Mouse (Mus musculus) macrophage (primary cell): ENCODE results near the gene Iqck. TPM values are rescaled to one million over a fixed set of nuclear protein-coding genes. Genes with fewer than 3 reads are reported as not detected.

Experiments
- H3K27ac ChIP-seq: fragments of 350-480 bp; formaldehyde crosslinking; 2 replicates; pipeline ENCODE4 v1.9.0; 2021
- H3K36me3 ChIP-seq: fragments of 350-480 bp; formaldehyde crosslinking; 2 replicates; pipeline ENCODE4 v1.9.0; 2021; ENCODE audit errors: inconsistent target
- H3K4me3 ChIP-seq: fragments of 350-480 bp; formaldehyde crosslinking; 2 replicates; pipeline ENCODE4 v1.9.0; 2021; ENCODE audit errors: inconsistent target
- H3K79me2 ChIP-seq: fragments of 350-480 bp; formaldehyde crosslinking; 2 replicates; pipeline ENCODE4 v1.9.0; 2021; ENCODE audit errors: inconsistent target
- WGBS: methylation state at CpG from one replicate; pipeline ENCODE4 v1.1.7; 2026; ENCODE audit warnings: inconsistent platforms; ENCODE audit not compliant: missing documents; 5-methylcytosine and 5-hydroxymethylcytosine counted together
- polyA plus RNA-seq: library from polyadenylated mRNA; stranded (reverse); fragments of 250-400 nt; gene quantifications from 3 replicates; pipeline ENCODE4 v1.2.4, GENCODE M21; 2018; ENCODE audit warnings: inconsistent platforms
- total RNA-seq, 78 experiments: library from RNA; depleted of rRNA; stranded (reverse); fragments of 250-400 nt; gene quantifications; 1 replicate in 9 of 78; 2 replicates in 24 of 78; 3 replicates in 43 of 78; 4 replicates in 2 of 78; pipeline ENCODE4 v1.2.4; 2018; ENCODE audit warnings: inconsistent platforms in 56 of 78

The Iqck gene
- 10 to 100 TPM in 1 of 26 experiments, 1 to 10 TPM in 25; 1.0 to 11.0 (median 3.6) TPM for total RNA-seq (2018; cell fraction: chromatin; rRNA removed)
- 1 to 10 TPM; 1.0 to 2.3 (median 1.9) TPM for total RNA-seq (2018; cell fraction: cytosol; rRNA removed)
- total RNA-seq (2018; cell fraction: nucleus; rRNA removed), result 1 to 10 TPM in 25 of 26 experiments, under 1 TPM in 1; 0.90 to 9.9 (median 2.1) TPM
- 1.2 to 2.7 TPM (median 1.6 TPM) in 3 replicates for polyA plus RNA-seq

DNA sequence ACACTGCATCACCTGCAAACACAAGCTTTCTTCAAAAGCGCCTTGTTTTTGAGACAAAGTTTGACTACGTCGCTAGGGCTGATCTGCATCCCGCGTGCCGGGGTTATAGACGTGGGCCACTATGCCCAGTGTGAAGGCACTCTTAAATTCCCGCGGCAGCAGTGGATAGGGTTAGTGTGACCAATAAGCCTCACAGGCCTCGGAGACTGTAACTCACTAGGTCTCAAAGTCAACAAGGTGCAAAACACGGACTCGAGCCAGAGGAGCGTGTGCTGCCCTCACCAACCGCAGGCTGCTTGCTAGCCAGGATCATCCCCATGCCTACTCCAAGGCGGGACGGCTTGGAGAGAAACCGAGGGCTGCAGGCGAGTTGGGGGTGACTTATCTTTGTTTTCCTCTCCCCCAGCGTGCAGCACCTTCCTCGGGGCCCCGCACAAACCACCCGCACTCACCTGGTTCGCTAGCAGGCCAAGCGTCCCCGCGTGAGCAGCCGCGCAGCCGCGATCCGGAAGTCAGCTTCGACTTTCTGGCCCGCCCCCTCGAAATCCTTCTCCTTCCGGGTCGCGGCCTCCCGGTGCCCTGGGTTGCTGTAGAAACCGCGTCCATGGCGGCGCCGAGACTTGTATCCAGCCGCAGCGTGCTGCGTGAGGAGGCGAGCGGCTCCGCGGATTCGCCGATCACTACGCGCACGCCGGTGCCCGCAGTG is at the start of gene Iqck:
Gene Iqck, plus strand, starts transcription at position 582 of the 706 bp plus-strand sequence.
- Histone ChIP-seq H3K79me2 (peaks cover 38% of the 10 kb centered on the region), H3K4me3 (peak within 1 kb of the TSS; percentile 90), H3K27ac (peak within 1 kb of the TSS; percentile 41)

GRCm38 (mm10) chr7:118806631-118807411 is 48.7 kb upstream of the Iqck start:
- no peak overlapping the region for H3K4me3 ChIP-seq
- no peak overlapping the region for H3K27ac ChIP-seq
- WGBS, result 95% methylated on average over 14 of the region's 16 CpGs
- peaks cover 67% of the 10 kb centered on the region for H3K36me3 ChIP-seq
- H3K79me2 ChIP-seq, result no peaks in the 10 kb centered on the region

More for the DNA sequence above, at the start of gene Iqck:
- H3K36me3 ChIP-seq, result peaks cover 10% of the 10 kb centered on the region; the same call in 1 of the 2 replicates
- WGBS, result 2% methylated on average over 48 of the region's 57 CpGs

GRCm38 (mm10) chr7:118807899-118808298 is 47.7 kb upstream of the Iqck start:
- Histone ChIP-seq H3K27ac (no peak overlapping the region), H3K36me3 (peaks cover 66% of the 10 kb centered on the region), H3K4me3 (no peak overlapping the region), H3K79me2 (no peaks in the 10 kb centered on the region)
- WGBS, result 87% methylated on average over 7 of the region's 8 CpGs

DNA sequence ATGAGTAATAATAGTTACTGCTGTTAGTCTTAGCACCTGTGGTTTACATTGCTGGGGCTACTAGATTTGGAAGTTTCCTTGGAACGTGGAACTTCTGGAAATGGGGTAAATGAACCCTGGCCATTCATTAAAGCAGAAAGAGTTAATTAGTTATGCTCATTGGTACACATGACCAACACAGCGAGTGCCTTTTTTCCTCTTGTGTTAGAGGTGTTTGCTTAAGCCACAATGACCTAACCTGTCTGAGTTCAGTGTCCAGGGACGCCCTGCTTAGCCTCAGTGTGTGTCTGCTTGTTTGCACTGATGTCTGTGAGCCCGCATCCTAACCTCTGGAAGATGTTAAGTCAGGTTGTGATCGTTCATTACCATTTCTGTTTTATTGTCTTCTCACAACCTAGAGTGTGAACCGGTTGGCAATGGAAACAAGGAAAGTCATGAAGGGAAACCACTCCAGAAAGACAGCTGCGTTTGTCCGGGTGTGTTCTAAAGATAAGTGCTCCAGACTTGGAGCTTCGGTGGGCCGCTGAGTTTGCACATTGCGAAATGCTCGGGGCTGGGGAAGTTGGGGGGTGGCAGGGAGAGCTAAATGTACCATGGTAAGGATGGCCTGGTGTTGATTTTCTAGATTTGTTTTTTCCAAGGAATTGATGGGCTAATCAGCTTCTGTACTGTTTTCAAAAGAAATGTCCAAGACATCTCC is 44.0 kb upstream of the Iqck start:
- H3K4me3 ChIP-seq, result no peak overlapping the region
- H3K27ac ChIP-seq, result no peak overlapping the region
- WGBS, result 50% methylated on average over 12 of the region's 12 CpGs
- no peaks in the 10 kb centered on the region for H3K79me2 ChIP-seq
- peaks cover 62% of the 10 kb centered on the region for H3K36me3 ChIP-seq

GRCm38 (mm10) chr7:118813592-118813991 is 42.0 kb upstream of the Iqck start:
- no peak overlapping the region for H3K4me3 ChIP-seq
- no peak overlapping the region for H3K27ac ChIP-seq
- H3K79me2 ChIP-seq, result no peaks in the 10 kb centered on the region
- H3K36me3 ChIP-seq, result peaks cover 64% of the 10 kb centered on the region
- 92% methylated on average over 4 of the region's 4 CpGs for WGBS

GRCm38 (mm10) chr7:118816275-118816674 is 39.3 kb upstream of the Iqck start:
- no peak overlapping the region for H3K4me3 ChIP-seq
- no peaks in the 10 kb centered on the region for H3K79me2 ChIP-seq
- H3K27ac ChIP-seq, result no peak overlapping the region
- 95% methylated on average over 3 of the region's 3 CpGs for WGBS
- H3K36me3 ChIP-seq, result peaks cover 60% of the 10 kb centered on the region

DNA sequence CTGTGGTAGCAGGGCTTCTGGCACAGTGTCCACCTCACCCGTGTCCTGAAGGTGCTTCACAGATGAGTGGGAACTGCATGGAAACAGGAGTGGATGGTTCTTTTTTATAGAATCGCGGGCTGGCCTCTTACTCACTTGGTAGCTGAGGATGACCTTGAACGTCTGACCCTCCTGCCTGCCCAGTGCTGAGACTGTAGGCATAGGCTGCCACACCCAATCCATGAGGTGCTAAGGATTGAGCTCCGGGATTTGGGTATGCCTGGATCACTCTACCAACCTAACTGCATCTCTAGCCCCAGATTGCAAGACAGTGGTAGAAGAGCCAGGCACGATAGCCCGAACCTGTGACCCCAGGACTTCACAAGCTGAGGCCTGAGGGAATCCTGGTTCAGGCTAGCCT is 37.8 kb upstream of the Iqck start:
- Histone ChIP-seq H3K4me3 (no peak overlapping the region), H3K36me3 (peaks cover 60% of the 10 kb centered on the region), H3K27ac (no peak overlapping the region)

DNA sequence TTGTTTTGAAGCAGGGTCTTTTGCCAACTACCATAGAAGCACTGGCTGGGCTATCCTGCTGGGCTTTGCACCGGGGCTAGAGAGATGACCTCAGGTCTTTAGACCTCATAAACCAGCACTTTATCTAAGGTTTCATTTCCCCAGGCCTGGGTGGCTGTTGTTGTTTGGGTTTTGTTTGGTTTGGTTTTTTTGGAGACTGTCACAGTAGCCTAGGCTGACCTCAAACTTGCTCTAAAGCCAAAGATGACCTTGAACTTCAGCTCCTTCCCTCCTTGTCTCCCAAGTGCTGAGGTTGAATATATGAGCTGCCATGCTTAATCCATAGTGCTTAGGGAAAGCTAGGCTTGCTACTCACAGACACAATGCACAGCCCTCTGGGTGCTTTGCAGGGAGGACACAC is 35.9 kb upstream of the Iqck start:
- Histone ChIP-seq H3K36me3 (peaks cover 56% of the 10 kb centered on the region), H3K4me3 (no peak overlapping the region), H3K27ac (no peak overlapping the region), H3K79me2 (no peaks in the 10 kb centered on the region)
- WGBS, result 64% methylated on average over 1 of the region's 1 CpGs

More for the DNA sequence above, 37.8 kb upstream of the Iqck start:
- 88% methylated on average over 7 of the region's 7 CpGs for WGBS
- no peaks in the 10 kb centered on the region for H3K79me2 ChIP-seq

DNA sequence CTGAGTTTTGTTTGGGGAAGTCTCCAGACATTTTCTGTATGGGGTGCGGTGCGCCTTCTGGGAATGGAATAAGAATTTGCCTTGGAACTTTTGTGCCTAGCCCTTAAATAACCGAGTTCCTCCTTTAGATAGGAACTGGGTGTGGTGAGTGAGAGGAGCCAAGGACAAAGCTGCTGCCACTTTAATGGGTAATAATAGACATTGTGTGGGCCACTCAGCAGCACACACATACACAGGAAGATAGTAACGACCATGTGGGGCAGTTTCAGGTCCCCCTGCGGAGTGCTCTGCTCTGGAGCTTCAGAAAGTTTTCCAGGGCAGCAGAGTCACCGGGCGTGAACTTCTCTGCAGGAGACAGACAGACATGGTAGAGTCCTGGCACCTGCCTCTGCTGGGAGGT is 34.2 kb upstream of the Iqck start:
- no peak overlapping the region for H3K4me3 ChIP-seq
- peak overlapping the region; percentile 48 for H3K27ac ChIP-seq
- H3K36me3 ChIP-seq, result peaks cover 56% of the 10 kb centered on the region
- no peaks in the 10 kb centered on the region for H3K79me2 ChIP-seq
- WGBS, result 60% methylated on average over 7 of the region's 7 CpGs

DNA sequence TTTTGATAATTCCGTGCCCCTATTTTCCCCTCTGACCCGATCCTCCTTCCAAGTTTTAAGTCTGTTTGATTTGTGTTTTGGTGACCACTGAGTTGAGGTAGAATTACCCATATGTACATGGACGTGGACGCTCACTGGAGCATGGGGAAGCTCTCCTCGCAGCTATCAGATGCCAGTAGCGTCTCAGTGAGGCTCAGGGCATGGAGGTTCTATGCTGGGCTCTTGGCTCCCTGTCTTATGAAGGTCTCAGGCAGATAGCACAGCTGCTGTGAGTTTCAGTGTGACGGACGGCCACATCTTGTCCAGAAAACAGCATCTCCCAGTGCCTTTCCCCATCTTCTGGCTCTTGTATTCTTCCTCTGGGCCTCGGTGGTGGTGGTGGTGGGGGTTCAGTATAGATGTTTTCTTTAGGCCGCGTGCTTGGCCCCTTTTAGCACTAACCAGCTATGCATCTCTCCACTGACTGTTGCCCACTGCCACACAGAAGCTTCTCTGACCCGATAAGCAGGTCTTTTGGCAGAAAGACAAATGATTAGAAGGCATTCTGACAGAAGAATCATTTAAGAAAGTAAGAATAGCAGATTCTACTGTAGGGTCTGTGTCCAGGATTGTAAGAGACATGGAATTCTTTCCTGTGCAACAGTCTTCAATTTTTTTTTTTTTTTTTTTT is 33.5 kb upstream of the Iqck start:
- H3K79me2 ChIP-seq, result no peaks in the 10 kb centered on the region
- H3K27ac ChIP-seq, result peak overlapping the region; percentile 48
- 95% methylated on average over 12 of the region's 12 CpGs for WGBS
- peaks cover 57% of the 10 kb centered on the region for H3K36me3 ChIP-seq
- H3K4me3 ChIP-seq, result no peak overlapping the region

GRCm38 (mm10) chr7:118824451-118824850 is 31.1 kb upstream of the Iqck start:
- H3K36me3 ChIP-seq, result peaks cover 64% of the 10 kb centered on the region
- no peaks in the 10 kb centered on the region for H3K79me2 ChIP-seq
- H3K4me3 ChIP-seq, result no peak overlapping the region
- WGBS, result 99% methylated on average over 7 of the region's 7 CpGs
- no peak overlapping the region for H3K27ac ChIP-seq

GRCm38 (mm10) chr7:118827975-118828416 is 27.6 kb upstream of the Iqck start:
- WGBS, result 47% methylated on average over 5 of the region's 5 CpGs
- Histone ChIP-seq H3K27ac (no peak overlapping the region), H3K36me3 (peaks cover 89% of the 10 kb centered on the region), H3K79me2 (no peaks in the 10 kb centered on the region), H3K4me3 (no peak overlapping the region)

DNA sequence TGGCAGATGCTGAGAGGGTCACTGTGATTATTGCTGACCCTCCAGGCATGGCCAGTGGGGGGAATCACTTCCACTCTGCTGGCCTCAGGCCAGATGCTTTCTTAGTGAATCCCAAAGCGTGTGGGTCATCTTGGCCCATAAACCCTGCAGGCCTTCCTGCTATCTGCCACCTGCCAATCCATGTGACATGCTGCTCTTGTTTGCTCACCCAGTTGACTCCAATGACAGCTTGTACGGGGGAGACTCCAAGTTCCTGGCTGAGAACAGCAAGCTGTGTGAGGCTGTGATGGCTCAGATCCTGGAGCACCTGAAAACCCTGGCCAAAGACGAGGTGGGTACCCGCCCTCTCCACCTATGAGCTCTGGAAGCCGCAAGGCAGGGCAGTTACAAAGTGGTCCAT is 17.7 kb upstream of the Iqck start:
- H3K36me3 ChIP-seq, result peaks cover 85% of the 10 kb centered on the region
- 94% methylated on average over 5 of the region's 5 CpGs for whole genome bisulfite sequencing

More for the DNA sequence above, 17.7 kb upstream of the Iqck start:
- Histone ChIP-seq H3K27ac (no peak overlapping the region), H3K79me2 (no peaks in the 10 kb centered on the region), H3K4me3 (no peak overlapping the region)
